Mouse (Mus musculus) ES-E14 (cell line): ENCODE results near the gene Dmwd. TPM values are rescaled to one million over a fixed set of nuclear protein-coding genes. Genes with fewer than 3 reads are reported as not detected.

Experiments used
- DNase-seq: peaks from one replicate; pipeline ENCODE4 v3.0.0-alpha.2; 2013; ENCODE audit warnings: low read depth, low spot score
- H3K27ac ChIP-seq: 2 replicates; pipeline ENCODE4 v1.5.1; 2012; ENCODE audit warnings: low read depth, mild to moderate bottlenecking, low read length, moderate library complexity, mixed read lengths; ENCODE audit not compliant: poor library complexity, insufficient read depth, severe bottlenecking
- H3K36me3 ChIP-seq: 2 replicates; pipeline ENCODE4 v1.6.1; 2012; ENCODE audit warnings: mild to moderate bottlenecking, low read length, moderate library complexity, mixed read lengths; ENCODE audit not compliant: control insufficient read depth, poor library complexity, insufficient read depth, severe bottlenecking
- H3K4me1 ChIP-seq, 2 experiments: fragments of 150-350 bp in 1 of 2; sonication (generic) in 1 of 2; 2 replicates each; pipeline ENCODE4 v1.6.1; 2012; ENCODE audit warnings: low read length in 2 of 2, mild to moderate bottlenecking in 1 of 2, mixed read lengths in 1 of 2; ENCODE audit not compliant: control insufficient read depth in 2 of 2, insufficient read depth in 2 of 2, poor library complexity in 1 of 2
- H3K4me3 ChIP-seq, 2 experiments: fragments of 150-350 bp in 1 of 2; sonication (generic) in 1 of 2; 2 replicates each; pipeline ENCODE4 v1.5.1; 2012; ENCODE audit warnings: low read length in 2 of 2, low read depth in 1 of 2, mild to moderate bottlenecking in 1 of 2, mixed read lengths in 1 of 2; ENCODE audit not compliant: insufficient read depth in 1 of 2, poor library complexity in 1 of 2, severe bottlenecking in 1 of 2
- H3K9ac ChIP-seq: 2 replicates; pipeline ENCODE4 v1.6.1; 2012; ENCODE audit warnings: low read depth, mild to moderate bottlenecking, low read length, mixed read lengths; ENCODE audit not compliant: poor library complexity, insufficient read depth, severe bottlenecking
- H3K9me3 ChIP-seq: fragments of 150-350 bp; sonication (generic); 2 replicates; pipeline ENCODE4 v1.6.1; 2012; ENCODE audit warnings: low read depth, mild to moderate bottlenecking, low read length; ENCODE audit not compliant: control insufficient read depth, insufficient read depth
- CHD2 ChIP-seq: IDR thresholded peaks from 2 replicates; pipeline ENCODE4 v1.6.1; 2014; ENCODE audit warnings: mild to moderate bottlenecking, low read depth, low read length, inconsistent platforms
- HCFC1 ChIP-seq: IDR thresholded peaks from 2 replicates; pipeline ENCODE4 v1.6.1; 2012; ENCODE audit warnings: low read length, inconsistent platforms, borderline replicate concordance; ENCODE audit not compliant: insufficient read depth
- MAFK ChIP-seq: IDR thresholded peaks from 2 replicates; pipeline ENCODE4 v1.6.1; 2014; ENCODE audit warnings: mild to moderate bottlenecking, low read depth, low read length, inconsistent platforms; ENCODE audit not compliant: insufficient read depth
- ZC3H11A ChIP-seq: IDR thresholded peaks from 2 replicates; pipeline ENCODE4 v1.6.1; 2012; ENCODE audit warnings: low read depth, mild to moderate bottlenecking, inconsistent platforms, low read length, borderline replicate concordance
- ZNF384 ChIP-seq: IDR thresholded peaks from 2 replicates; pipeline ENCODE4 v1.6.1; 2012; ENCODE audit warnings: low read depth, low read length, inconsistent platforms
- in situ Hi-C, 2 experiments: fragments of 600-800 bp; cut with MboI; formaldehyde crosslinking; loops; one replicate each; pipeline ENCODE4 v1.15.1; 2025; ENCODE audit warnings: low sequenced_read_pairs in 2 of 2, inconsistent platforms in 1 of 2; ENCODE audit not compliant: unreplicated experiment in 2 of 2
- total RNA-seq: library from RNA; depleted of rRNA; stranded (reverse); fragments of 300-350 nt; gene quantifications from 2 replicates; pipeline ENCODE4 v1.2.3, GENCODE M21; 2012

Dmwd gene
- total RNA-seq, 1 experiment: 41.3 TPM

GRCm38 (mm10) chr7:19051161-19051560 lies 24.9 kb upstream of the Dmwd start:
- no peak overlapping the region for H3K4me3 ChIP-seq
- DNase-seq: no peak
- H3K4me1 ChIP-seq: peaks cover 0 to 8% of the 10 kb centered on the region in 2 experiments; a peak in 1 of 4 replicates
- peaks cover 56% of the 10 kb centered on the region for H3K36me3 ChIP-seq
- TF ChIP-seq HCFC1 (no peak), CHD2 (no peak), MAFK (no peak), ZNF384 (no peak), ZC3H11A (no peak)
- H3K27ac ChIP-seq: no peak overlapping the region
- in situ Hi-C loops: no loop called here
- H3K9me3 ChIP-seq: no peaks in the 10 kb centered on the region
- no peak overlapping the region for H3K9ac ChIP-seq

DNA sequence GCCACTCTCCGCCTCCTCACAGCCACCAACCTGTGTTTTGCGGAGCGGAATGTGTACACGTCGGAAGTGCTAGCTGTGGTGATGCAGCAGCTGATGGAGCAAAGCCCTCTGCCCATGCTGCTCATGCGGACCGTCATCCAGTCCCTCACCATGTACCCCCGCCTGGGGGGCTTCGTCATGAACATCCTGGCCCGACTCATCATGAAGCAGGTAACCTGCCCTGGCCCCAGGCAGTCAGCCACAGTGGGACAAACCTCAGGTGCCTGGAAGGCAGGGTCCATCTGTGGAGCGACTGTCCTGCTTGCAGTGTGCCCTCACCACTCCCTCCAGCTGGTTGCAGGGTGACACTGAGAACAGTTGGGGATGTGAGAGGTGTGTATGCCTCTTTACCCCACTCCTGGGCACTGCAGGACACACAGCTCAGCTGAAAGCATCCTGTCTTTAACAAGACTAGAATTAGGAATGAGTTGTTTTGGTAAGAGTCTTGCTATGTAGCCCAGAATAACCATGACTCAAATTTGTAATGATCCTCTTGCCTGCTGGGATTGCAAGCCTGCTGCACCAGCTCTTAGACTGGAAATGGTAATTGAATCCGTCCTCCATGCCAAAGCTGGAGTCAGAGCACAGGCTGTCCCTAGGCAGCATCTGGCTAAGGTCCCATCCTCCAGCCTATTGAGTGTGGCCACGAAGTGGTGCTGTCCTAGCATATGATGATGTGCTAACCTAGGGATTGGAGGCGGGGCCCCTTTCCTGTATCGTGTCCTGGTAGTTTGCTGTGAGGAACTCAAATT lies 23.5 kb upstream of the Dmwd start:
- no peak for DNase-seq
- H3K9ac ChIP-seq: no peak overlapping the region
- peaks cover 0 to 8% of the 10 kb centered on the region in 2 experiments; a peak in 1 of 4 replicates for H3K4me1 ChIP-seq
- no peak overlapping the region for H3K4me3 ChIP-seq
- peaks cover 43% of the 10 kb centered on the region for H3K36me3 ChIP-seq
- H3K9me3 ChIP-seq: no peaks in the 10 kb centered on the region
- in situ Hi-C loops: no loop called here
- TF ChIP-seq CHD2: no peak
- TF ChIP-seq MAFK: no peak
- TF ChIP-seq ZNF384: no peak
- no peak for TF ChIP-seq ZC3H11A
- no peak for TF ChIP-seq HCFC1
- H3K27ac ChIP-seq: no peak overlapping the region

DNA sequence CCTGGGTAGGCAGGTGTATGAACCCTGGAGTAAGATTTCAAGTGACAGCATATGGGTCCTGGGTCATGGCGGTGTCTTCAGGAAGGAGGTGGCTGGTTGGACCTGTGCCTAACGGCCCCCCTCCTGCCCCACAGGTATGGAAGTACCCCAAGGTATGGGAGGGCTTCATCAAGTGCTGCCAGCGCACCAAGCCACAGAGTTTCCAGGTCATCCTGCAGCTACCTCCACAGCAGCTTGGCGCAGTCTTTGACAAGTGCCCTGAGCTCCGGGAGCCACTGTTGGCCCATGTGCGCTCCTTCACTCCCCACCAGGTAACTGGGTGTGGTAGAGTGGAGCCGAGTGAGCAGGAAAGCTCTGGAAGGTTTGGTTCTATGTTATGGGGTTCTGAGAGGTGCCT lies 22.9 kb upstream of the Dmwd start:
- H3K36me3 ChIP-seq: peaks cover 44% of the 10 kb centered on the region
- in situ Hi-C loops: no loop called here

DNA sequence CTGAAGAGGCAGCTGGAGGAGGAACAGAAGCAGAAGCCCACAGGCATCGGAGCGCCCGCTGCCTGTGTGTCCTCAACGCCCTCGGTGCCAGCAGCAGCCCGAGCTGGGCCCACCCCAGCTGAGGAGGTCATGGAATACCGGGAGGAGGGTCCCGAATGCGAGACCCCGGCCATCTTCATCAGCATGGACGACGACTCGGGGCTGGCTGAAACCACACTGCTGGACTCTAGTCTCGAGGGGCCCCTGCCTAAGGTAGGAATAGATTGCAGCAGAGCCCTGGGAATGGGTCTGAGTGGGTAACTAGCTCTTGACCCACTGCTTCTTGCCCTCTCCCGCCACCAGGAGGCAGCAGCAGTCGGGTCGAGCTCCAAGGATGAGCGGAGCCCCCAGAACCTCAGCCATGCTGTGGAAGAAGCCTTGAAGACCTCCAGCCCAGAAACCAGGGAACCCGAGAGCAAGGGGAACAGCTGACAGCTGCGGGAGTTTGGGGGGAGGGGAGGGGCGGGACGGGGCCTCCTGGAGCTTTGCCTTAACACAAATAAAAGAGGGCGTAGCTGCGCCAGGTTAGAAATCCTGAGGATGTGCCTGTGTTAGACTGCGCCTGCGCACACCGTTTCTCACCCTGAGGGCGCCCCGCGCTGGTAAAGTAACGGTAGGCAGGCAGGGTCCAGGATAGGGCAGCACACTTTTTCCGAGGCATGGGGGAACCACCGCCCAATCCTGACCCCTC lies 21.8 kb upstream of the Dmwd start, which contains the start of gene Rsph6a:
Rsph6a (plus strand) TSS at position 644 of the 730 bp plus-strand sequence.
- Histone ChIP-seq H3K9ac (peak within 1 kb of the TSS; percentile 51; the same call in 1 of the 2 replicates), H3K36me3 (peaks cover 33% of the 10 kb centered on the region), H3K9me3 (no peaks in the 10 kb centered on the region), H3K27ac (no peak within 1 kb of the TSS), H3K4me1 (peaks cover 0 to 8% of the 10 kb centered on the region in 2 experiments; a peak in 1 of 4 replicates), H3K4me3 (no peak within 1 kb of the TSS)
- TF ChIP-seq MAFK (no peak), ZC3H11A (no peak), HCFC1 (no peak), CHD2 (no peak), ZNF384 (no peak)
- in situ Hi-C loops: no loop called here
- DNase-seq: peak; percentile 74

More for the DNA sequence above, 22.9 kb upstream of the Dmwd start:
- H3K9me3 ChIP-seq: no peaks in the 10 kb centered on the region
- no peak for DNase-seq
- no peak overlapping the region for H3K4me3 ChIP-seq
- no peak overlapping the region for H3K9ac ChIP-seq
- TF ChIP-seq HCFC1: no peak
- TF ChIP-seq CHD2: no peak
- no peak for TF ChIP-seq MAFK
- no peak for TF ChIP-seq ZC3H11A
- TF ChIP-seq ZNF384: no peak
- no peak overlapping the region for H3K27ac ChIP-seq
- peaks cover 0 to 8% of the 10 kb centered on the region in 2 experiments; a peak in 1 of 4 replicates for H3K4me1 ChIP-seq
